Mouse (Mus musculus): ENCODE measurements around the gene Car6. TPM values are rescaled to one million over a fixed set of nuclear protein-coding genes. Genes with fewer than 3 reads are reported as not detected.

The Car6 gene
- polyA plus RNA-seq (2012; rRNA removed; ENCODE audit: low replicate concordance): not detected in 2 replicates

GRCm38 (mm10) chr4:150201232-150201631, at the start of gene Car6:
TSS of gene Car6 (minus strand) at chr4:150201332.

GRCm38 (mm10) chr4:150236521-150237481, 35.7 kb upstream of the Car6 start, which contains the start of gene Eno1:
TSS of gene Eno1 (plus strand) at chr4:150236721.

Other genes starting within 250 kb of the Car6 start
- gene Spsb1, start 246.3 kb downstream of the Car6 start, polyA plus RNA-seq (2012; rRNA removed; ENCODE audit: low replicate concordance): 20.8 and 30.3 TPM in 2 replicates
- 15.0 and 25.2 TPM in 2 replicates for gene H6pd, start 192.3 kb downstream of the Car6 start, polyA plus RNA-seq (2012; rRNA removed; ENCODE audit: low replicate concordance)
- 3.6 and 3.7 TPM in 2 replicates for gene Gpr157, start 114.0 kb downstream of the Car6 start, polyA plus RNA-seq (2012; rRNA removed; ENCODE audit: low replicate concordance)
- 164 and 279 TPM in 2 replicates for gene Slc2a5, start 82.0 kb downstream of the Car6 start, polyA plus RNA-seq (2012; rRNA removed; ENCODE audit: low replicate concordance)
- gene Slc2a7, start 52.4 kb downstream of the Car6 start, polyA plus RNA-seq (2012; rRNA removed; ENCODE audit: low replicate concordance): 63.9 and 194 TPM in 2 replicates
- gene Eno1, start 35.4 kb upstream of the Car6 start, polyA plus RNA-seq (2012; rRNA removed; ENCODE audit: low replicate concordance): 467 and 479 TPM in 2 replicates
- gene Rere, start 80.3 kb upstream of the Car6 start, polyA plus RNA-seq (2012; rRNA removed; ENCODE audit: low replicate concordance): 39.8 and 44.9 TPM in 2 replicates